Mouse (Mus musculus) kidney, adult 2 months (tissue): ENCODE data around the gene Gm4553. TPM values are rescaled to one million over a fixed set of nuclear protein-coding genes. Genes with fewer than 3 reads are reported as not detected.
"Not testable (repeated sequence)": the region's sequence is repeated elsewhere in the genome, so short reads cannot be mapped to it uniquely, and the experiment has no call there.

Source experiments
- DNase-seq: peaks from one replicate; pipeline ENCODE4 v3.0.0; 2021
- H3K27ac ChIP-seq: fragments of 200-500 bp; 2 replicates; pipeline ENCODE4 v1.5.1; 2012; ENCODE audit warnings: low read depth, low read length, control low read depth, inconsistent platforms; ENCODE audit not compliant: insufficient read depth
- H3K27me3 ChIP-seq: fragments of 200-500 bp; replicated peaks from 2 replicates; pipeline ENCODE4 v1.6.1; 2012; ENCODE audit warnings: mild to moderate bottlenecking, moderate library complexity, low read length, inconsistent platforms; ENCODE audit not compliant: control insufficient read depth, insufficient read depth
- H3K36me3 ChIP-seq: fragments of 200-500 bp; 2 replicates; pipeline ENCODE4 v1.6.1; 2012; ENCODE audit warnings: mild to moderate bottlenecking, moderate library complexity, low read length, inconsistent platforms; ENCODE audit not compliant: control insufficient read depth, insufficient read depth
- H3K4me1 ChIP-seq: fragments of 200-500 bp; 2 replicates; pipeline ENCODE4 v1.6.1; 2011; ENCODE audit warnings: low read length; ENCODE audit not compliant: control insufficient read depth, insufficient read depth
- H3K4me3 ChIP-seq: fragments of 200-500 bp; 2 replicates; pipeline ENCODE4 v1.5.1; 2011; ENCODE audit warnings: mild to moderate bottlenecking, low read depth, low read length, control low read depth; ENCODE audit not compliant: insufficient read depth
- CTCF ChIP-seq: fragments of 200-500 bp; conservative IDR thresholded peaks from 2 replicates; pipeline ENCODE4 v1.5.1; 2011; ENCODE audit warnings: low read depth, mild to moderate bottlenecking, control low read depth, low read length, moderate library complexity, mixed read lengths; ENCODE audit not compliant: insufficient read depth, insufficient read length
- POLR2A ChIP-seq: fragments of 200-500 bp; IDR thresholded peaks from one replicate; pipeline ENCODE4 v1.6.1; 2011; ENCODE audit warnings: low read depth, low read length, control low read depth
- WGBS: fragments of 180-500 bp; shearing (Covaris S2); methylation state at CpG from one replicate; pipeline ENCODE4 v1.1.7; 2018; 5-methylcytosine and 5-hydroxymethylcytosine counted together
- polyA plus RNA-seq: library from polyadenylated mRNA; depleted of rRNA; stranded (reverse); fragments of >200 nt; gene quantifications from 2 replicates; pipeline ENCODE4 v1.2.3, GENCODE M21; 2012

Gm4553 gene
- polyA plus RNA-seq, 1 experiment = not detected

GRCm38 (mm10) chr7:142152191-142152590 lies 13.3 kb downstream of the Gm4553 start:
- H3K36me3 ChIP-seq = no peaks in the 10 kb centered on the region
- DNase-seq = no peak
- H3K4me1 ChIP-seq = no peaks in the 10 kb centered on the region
- WGBS = 76% methylated on average over 4 of the region's 4 CpGs
- TF ChIP-seq CTCF = no peak
- TF ChIP-seq POLR2A = no peak
- H3K27me3 ChIP-seq = no peaks in the 10 kb centered on the region
- H3K4me3 ChIP-seq = no peak overlapping the region
- H3K27ac ChIP-seq = no peak overlapping the region

GRCm38 (mm10) chr7:142148633-142149032 lies 16.9 kb downstream of the Gm4553 start:
- TF ChIP-seq CTCF (no peak), POLR2A (no peak)
- H3K36me3 ChIP-seq = no peaks in the 10 kb centered on the region
- H3K27me3 ChIP-seq = no peaks in the 10 kb centered on the region
- no peak overlapping the region for H3K27ac ChIP-seq
- DNase-seq = no peak
- no peak overlapping the region for H3K4me3 ChIP-seq
- no peaks in the 10 kb centered on the region for H3K4me1 ChIP-seq

- Histone ChIP-seq H3K4me1 (no peaks in the 10 kb centered on the region), H3K36me3 (no peaks in the 10 kb centered on the region), H3K4me3 (no peak overlapping the region), H3K27me3 (no peaks in the 10 kb centered on the region), H3K27ac (no peak overlapping the region)
- DNase-seq = peak; percentile 70
- WGBS = 3% methylated on average over 1 of the region's 1 CpGs
- TF ChIP-seq POLR2A (no peak), CTCF (peak; percentile 25; the same call in 1 of the 2 replicates)
These were observed 19.5 kb downstream of the Gm4553 start for GRCm38 (mm10) chr7:142146033-142146432.

GRCm38 (mm10) chr7:142145413-142145940 lies 20.1 kb downstream of the Gm4553 start:
- DNase-seq = no peak
- Histone ChIP-seq H3K27ac (no peak overlapping the region), H3K4me1 (no peaks in the 10 kb centered on the region), H3K36me3 (no peaks in the 10 kb centered on the region), H3K4me3 (no peak overlapping the region), H3K27me3 (no peaks in the 10 kb centered on the region)
- TF ChIP-seq POLR2A (no peak), CTCF (no peak)
- 51% methylated on average over 4 of the region's 4 CpGs for WGBS

GRCm38 (mm10) chr7:142144507-142144906 lies 21.0 kb downstream of the Gm4553 start, which contains the start of gene Gm45337:
Gene Gm45337, minus strand, starts transcription at chr7:142144607.
- Histone ChIP-seq H3K27ac (no peak within 1 kb of the TSS), H3K4me1 (no peaks in the 10 kb centered on the region), H3K27me3 (no peaks in the 10 kb centered on the region), H3K4me3 (no peak within 1 kb of the TSS), H3K36me3 (no peaks in the 10 kb centered on the region)
- WGBS = 76% methylated on average over 1 of the region's 1 CpGs
- no peak for DNase-seq
- TF ChIP-seq POLR2A (no peak), CTCF (no peak)

GRCm38 (mm10) chr7:142143506-142144010 lies 22.0 kb downstream of the Gm4553 start:
- WGBS = 19% methylated on average over 1 of the region's 1 CpGs
- not testable (repeated sequence) for H3K4me1 ChIP-seq, H3K27me3 ChIP-seq, H3K36me3 ChIP-seq, DNase-seq, H3K27ac ChIP-seq, H3K4me3 ChIP-seq

- no peaks in the 10 kb centered on the region for H3K27me3 ChIP-seq
- DNase-seq = no peak
- H3K36me3 ChIP-seq = no peaks in the 10 kb centered on the region
- no peak overlapping the region for H3K4me3 ChIP-seq
- 3% methylated on average over 1 of the region's 1 CpGs for WGBS
- H3K4me1 ChIP-seq = no peaks in the 10 kb centered on the region
- H3K27ac ChIP-seq = no peak overlapping the region
- TF ChIP-seq POLR2A (no peak), CTCF (no peak)
These were observed 24.8 kb downstream of the Gm4553 start for GRCm38 (mm10) chr7:142140696-142141095.

- DNase-seq, H3K27ac ChIP-seq: not testable (repeated sequence)
- WGBS = 34% methylated on average over 2 of the region's 2 CpGs
These were observed 29.6 kb downstream of the Gm4553 start, which contains the start of gene Gm39115 for GRCm38 (mm10) chr7:142135934-142136333. Gene Gm39115, minus strand, starts transcription at chr7:142136034.

More at GRCm38 (mm10) chr7:142135934-142136333, 29.6 kb downstream of the Gm4553 start, which contains the start of gene Gm39115:
- not testable (repeated sequence) for H3K4me3 ChIP-seq, H3K4me1 ChIP-seq, H3K36me3 ChIP-seq, H3K27me3 ChIP-seq
